Mouse (Mus musculus) mouse embryonic stem cell (cell line): Measurements from ENCODE around the gene Tcf7l2.

Experiments
- in situ Hi-C, 2 experiments: fragments of 300-500 bp; cut with MboI; formaldehyde crosslinking; loops; 1 replicate in 1 of 2; 3 replicates in 1 of 2; pipeline ENCODE4 v1.14.3; 2019 to 2020; ENCODE audit warnings: low sequenced_read_pairs in 2 of 2, low pct_unique_long_range_greater_than_20kb in 1 of 2, mixed read lengths in 1 of 2; ENCODE audit not compliant: unreplicated experiment in 1 of 2

The Tcf7l2 gene

GRCm38 (mm10) chr19:55748801-55749200, 7.2 kb downstream of the Tcf7l2 start:
- in situ Hi-C loops = no loop called here

GRCm38 (mm10) chr19:55749532-55749931, 7.9 kb downstream of the Tcf7l2 start:
- in situ Hi-C loops = no loop called here

GRCm38 (mm10) chr19:55750048-55750447, 8.4 kb downstream of the Tcf7l2 start:
- in situ Hi-C loops = no loop called here

DNA sequence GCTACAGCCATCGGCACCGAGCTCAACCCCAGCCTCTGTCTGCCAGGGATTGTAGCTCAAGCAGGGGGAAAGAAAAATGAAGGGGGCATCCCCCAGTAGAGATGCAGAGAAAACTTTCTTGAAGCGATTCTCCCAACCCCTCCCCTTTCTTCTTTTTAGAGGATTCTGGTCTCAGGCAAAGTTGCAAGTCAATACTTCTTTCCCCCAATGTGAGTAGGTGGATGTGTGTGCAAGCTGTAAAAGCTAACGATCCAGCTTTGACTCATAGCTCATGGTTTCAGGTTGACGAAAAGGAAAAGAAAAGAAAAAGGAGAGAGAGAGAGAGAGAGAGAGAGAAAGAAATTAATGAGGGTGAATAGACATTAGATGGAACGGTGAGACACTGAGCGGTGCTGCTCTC, 8.8 kb downstream of the Tcf7l2 start:
- in situ Hi-C loops = no loop called here

GRCm38 (mm10) chr19:55752861-55753260, 11.2 kb downstream of the Tcf7l2 start:
- in situ Hi-C loops = no loop called here

DNA sequence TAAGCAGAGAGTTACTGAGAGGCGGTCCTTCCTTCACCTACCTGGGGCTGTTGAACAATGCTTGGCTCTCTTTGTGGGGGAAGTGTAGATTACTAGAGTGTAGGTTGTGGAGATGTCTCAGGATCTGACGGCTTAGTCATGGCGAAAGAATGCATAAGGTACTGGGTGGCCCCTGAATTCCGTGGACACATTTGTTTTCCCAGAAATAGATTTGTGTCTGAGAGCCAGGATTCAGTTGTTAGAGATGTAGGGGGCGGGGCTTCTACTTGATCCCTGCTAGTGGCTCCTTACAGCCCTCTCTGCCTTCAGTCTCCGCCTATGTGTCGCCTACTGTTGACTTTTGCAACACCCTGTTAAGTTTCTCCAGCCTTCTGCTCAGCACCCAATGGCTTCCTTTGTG, 12.7 kb downstream of the Tcf7l2 start:
- in situ Hi-C loops = no loop called here

DNA sequence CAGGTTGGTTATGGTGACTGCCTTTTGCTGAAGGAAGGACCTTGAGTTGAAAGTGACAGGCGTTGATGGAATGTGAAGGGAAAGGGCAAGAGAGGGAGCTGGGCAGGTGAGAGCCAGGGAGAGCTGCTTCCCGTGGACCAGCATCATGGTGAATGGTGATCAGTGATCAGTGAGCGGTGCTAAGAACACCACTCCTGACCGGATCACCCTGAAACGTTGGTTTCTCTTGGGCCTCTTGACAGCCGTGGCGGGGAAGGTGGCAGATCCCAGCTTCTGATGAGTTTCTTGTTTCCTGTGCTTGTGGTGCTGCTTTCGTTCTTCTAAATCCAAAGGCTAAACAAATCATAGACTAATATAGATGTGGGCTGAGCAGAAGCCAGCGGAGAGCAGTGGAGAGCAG, 13.8 kb downstream of the Tcf7l2 start:
- in situ Hi-C loops = no loop called here

- in situ Hi-C loops = no loop called here
Observed at GRCm38 (mm10) chr19:55756707-55757106, 15.1 kb downstream of the Tcf7l2 start.

GRCm38 (mm10) chr19:55757403-55757802, 15.8 kb downstream of the Tcf7l2 start:
- in situ Hi-C loops = no loop called here

DNA sequence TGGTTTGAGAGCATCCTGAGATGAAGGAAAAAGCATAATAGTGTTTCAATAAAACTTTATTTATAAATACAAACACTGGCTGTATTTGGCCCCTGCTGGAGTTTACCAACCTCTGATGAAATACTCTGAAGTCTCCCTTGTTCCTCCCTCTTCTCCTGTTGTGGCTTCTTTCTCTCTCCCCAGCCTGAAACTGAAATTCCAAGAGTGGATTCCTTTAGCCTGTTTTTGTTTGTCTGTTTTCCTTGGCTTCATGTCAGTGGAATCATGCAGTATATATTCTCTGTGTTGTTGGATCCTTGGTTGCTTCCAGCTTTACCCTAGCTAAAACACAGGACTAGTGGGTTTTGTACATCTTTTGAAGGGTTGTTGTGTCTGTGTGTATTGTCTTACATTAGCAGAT, 16.5 kb downstream of the Tcf7l2 start:
- in situ Hi-C loops = no loop called here

- in situ Hi-C loops = no loop called here
Observed at GRCm38 (mm10) chr19:55759006-55759405, 17.4 kb downstream of the Tcf7l2 start.

GRCm38 (mm10) chr19:55761086-55761485, 19.5 kb downstream of the Tcf7l2 start:
- in situ Hi-C loops = no loop called here

- in situ Hi-C loops = no loop called here
Observed at GRCm38 (mm10) chr19:55762187-55762586, 20.6 kb downstream of the Tcf7l2 start.

GRCm38 (mm10) chr19:55765814-55766213, 24.2 kb downstream of the Tcf7l2 start:
- in situ Hi-C loops = no loop called here

DNA sequence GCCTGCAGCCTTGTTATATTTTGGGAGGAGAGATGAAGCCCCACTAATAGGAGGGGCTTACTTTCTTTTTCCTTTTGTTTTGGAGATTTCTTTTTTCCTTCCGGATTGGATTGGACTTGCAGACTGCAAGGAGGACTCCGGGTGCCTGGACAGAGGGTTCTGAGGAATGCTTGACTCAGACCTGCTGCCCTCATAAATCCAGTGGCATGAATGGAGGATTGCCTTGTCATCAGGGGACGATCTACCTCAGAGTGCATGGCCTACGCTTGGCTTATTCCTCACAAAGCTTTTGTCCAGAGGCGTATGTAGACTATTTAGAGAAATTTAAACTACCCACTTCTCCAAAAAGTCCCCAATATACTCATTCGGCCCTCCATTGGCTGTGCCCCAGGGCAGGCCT, 25.5 kb downstream of the Tcf7l2 start:
- in situ Hi-C loops = no loop called here

DNA sequence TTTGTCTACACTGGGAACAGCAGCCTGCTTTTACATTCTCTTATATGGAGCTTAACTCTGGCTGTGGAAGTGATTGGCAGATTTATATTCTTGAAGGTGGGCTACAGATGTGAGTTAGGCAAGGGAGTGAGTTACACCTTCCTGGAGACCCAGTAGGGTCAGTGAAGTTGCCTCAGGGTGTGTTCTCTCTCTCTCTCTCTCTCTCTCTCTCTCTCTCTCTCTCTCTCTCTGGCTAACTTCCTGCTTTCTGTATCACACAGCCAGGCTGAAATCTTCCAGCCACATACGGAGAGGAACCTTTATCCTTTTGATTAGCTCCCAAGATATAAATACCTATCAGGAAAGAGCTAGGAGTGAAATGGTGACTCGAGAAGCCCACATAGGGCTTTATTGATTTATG, 26.0 kb downstream of the Tcf7l2 start:
- in situ Hi-C loops = no loop called here

DNA sequence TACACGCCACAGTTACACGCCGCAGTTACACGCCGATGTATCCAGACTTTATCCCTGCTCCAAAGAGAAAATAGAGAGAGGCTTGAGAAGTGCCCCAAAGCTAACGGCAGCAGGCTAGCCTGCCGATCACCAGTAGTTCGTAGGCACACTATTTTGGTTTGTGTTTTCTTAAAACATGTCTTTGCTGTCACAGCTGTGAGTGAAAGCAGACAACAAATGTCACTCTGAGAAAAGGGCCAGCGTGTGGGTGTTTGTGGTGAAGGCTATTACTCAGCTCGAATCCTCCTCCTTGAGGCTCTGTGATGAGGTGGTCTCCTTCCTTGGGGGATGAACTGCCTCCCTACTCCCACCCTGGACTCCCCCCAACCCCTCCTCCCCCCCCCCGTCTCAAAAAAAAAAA, 26.6 kb downstream of the Tcf7l2 start:
- in situ Hi-C loops = no loop called here

DNA sequence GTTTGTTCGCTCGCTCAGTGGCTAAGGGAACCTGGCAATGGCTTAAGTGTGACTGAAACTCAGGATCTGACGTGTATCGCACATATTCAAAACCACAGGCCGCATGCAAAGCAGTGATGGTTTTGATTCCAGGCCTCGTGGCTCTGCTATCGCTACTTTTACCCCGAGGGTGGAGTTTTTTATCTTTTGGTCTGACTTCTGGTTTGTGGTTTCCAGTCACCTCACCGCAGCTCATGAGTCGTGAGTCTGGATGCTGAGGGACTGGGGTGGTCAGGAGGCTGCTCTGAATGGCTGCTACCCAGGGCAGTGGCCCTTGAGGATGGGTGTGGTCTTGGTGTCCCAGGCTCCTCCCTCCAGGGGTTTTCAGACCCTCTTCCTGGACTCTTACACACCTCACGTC, 27.3 kb downstream of the Tcf7l2 start:
- in situ Hi-C loops = no loop called here

DNA sequence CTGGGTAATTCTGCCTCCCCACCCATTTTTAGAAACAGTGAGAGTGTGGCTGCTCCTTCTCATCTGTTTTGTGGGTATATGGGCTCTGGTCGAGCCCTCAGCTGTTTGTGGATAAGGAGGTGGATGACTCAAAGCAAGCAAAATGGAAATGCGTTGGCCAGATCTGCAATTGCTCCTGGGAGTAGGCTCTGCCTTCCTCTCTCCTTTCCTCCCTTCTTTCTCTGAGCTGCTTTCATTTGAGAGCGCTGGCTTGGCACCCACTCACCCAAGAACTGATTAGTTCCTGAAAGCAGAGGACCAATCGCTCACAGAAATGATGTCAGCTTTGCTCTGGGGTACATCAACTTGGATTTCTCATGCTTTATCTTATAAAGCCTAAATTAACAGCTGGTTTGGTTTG, 32.7 kb downstream of the Tcf7l2 start:
- in situ Hi-C loops = no loop called here

DNA sequence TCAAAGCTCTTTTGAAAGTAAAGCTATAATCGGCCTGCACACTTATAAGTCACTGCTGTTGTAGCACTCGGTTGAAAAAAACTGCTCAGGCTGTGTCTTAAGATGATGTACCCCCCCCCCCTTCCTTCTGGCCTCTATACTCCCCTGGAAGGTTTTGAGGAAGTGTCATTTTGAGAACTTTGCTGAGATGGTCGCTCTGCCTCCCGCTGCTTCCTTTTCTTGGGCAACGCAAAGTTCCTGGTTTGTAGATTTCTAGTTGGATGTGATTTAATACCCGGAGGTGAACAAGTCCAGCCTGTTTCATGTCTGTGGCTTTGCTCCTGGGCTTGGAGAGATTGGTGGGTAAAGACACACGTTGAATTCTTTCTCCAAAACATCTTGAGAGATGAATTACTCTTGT, 33.2 kb downstream of the Tcf7l2 start:
- in situ Hi-C loops = no loop called here

- in situ Hi-C loops = no loop called here
Observed at GRCm38 (mm10) chr19:55779871-55780270, 38.3 kb downstream of the Tcf7l2 start.
